Mouse (Mus musculus): ENCODE measurements at regions not wholly inside any gene's neighbourhood (a gene's known extent, or its start where the extent isn't known, plus 50 kb on each side); places are given as distances from the start of the nearest gene placed in this dataset.
"Not testable (repeated sequence)": the region's sequence is repeated elsewhere in the genome, so short reads cannot be mapped to it uniquely, and the experiment has no call there.

DNA sequence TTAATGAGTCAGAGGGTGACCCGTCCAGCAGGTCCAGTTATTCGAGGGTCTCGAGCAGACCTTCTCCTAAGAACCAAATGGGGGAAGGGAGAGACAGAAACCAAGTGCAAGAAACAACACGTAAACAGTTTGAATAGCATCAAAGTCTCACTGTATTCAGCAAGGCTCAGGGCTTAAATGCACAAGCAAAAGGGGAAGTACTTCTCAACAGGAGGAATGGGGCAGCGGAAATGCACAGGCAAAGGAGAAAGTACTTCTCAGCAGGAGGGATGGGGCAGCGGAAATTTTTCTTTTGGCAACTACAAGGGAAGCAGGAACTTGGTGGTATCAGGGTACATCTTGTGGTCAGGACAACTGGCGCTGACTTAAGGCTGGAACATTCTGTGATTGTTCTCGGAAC lies 330.6 kb downstream of the 9430069I07Rik start:
- DNase-seq (ENCODE audit: low spot score in 2 of 2): not testable (repeated sequence)

DNA sequence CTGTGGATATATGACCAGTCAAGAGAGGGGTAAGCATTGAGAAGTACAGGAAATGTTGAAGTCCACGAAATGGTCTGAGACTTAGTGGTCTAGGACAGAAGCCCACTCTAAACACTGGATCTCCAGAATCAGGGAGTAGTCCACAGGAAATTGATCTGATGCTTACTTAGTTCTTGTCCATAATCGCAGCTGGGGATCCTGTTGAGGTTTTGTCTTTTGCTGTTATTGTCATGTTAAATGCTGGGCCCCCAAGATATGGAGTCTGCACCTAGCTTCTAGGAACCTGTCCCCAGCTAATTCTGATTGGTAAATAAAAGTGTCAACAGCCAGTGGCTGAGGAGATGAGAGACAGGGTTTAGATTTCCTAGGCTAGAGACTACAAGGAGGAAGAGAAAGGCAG lies 332.3 kb downstream of the 9430069I07Rik start:
- no peak for DNase-seq (ENCODE audit: low spot score in 2 of 2)

DNA sequence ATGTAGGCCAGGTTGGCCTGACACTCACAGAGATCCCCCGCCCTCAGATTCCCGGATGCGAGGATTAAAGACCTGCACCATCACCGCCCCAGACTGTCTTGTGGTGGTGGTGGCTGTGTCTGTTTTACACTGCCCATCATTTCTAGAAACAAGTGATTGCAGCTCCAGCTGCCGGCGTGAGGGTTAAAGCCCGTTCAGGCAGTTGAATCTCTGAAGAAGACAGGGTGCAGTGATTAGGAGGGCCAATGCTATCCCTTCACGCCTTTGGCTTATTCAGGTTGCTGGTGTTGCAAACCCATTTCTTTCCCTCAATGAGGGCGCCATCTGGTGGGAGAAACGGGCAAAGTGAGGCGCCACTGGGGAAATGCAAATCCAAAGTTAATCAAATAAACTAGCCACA lies 335.8 kb downstream of the 9430069I07Rik start:
- peak; percentile 72 to 75 for DNase-seq (ENCODE audit: low spot score in 2 of 2)

DNA sequence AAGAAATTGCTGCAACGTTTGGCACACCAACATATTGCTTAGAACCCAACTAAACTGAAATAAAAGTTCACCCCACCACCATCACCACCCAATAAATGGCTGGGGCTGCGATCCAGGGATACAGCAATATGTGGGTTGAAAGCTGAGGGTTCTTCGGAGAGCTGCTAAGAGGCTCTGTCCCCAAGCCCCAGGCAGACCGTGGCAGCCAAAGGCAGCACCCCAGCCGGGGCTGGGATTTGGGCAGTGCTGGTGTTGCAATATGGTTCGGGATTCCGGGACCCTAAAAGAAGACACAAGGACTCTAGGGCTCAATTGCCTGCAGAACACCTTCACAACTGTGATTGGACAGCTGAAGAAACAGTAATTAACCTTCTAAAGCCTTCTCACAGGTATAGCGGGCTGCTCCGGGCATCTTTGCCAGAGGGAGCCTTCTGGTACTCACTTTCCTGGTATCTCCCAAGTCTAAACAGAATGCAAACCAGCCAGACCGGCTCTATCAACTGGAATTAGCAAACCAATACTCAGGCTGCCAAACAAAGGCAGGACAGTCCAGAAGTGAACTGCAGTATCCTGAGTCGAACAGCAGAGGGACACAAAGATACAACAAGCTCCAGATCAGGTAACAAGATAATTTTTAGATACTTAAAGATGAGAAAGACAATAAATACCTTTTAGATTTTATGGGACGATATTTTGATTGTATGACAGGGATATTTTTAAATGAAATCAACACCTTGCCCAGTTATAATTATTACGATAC lies 341.1 kb downstream of the 9430069I07Rik start:
- DNase-seq (ENCODE audit: low spot score in 2 of 2): no peak

- no peak for DNase-seq (ENCODE audit: low spot score in 2 of 2)
These were observed 349.1 kb downstream of the 9430069I07Rik start for GRCm38 (mm10) chr15:34008591-34008990.

DNA sequence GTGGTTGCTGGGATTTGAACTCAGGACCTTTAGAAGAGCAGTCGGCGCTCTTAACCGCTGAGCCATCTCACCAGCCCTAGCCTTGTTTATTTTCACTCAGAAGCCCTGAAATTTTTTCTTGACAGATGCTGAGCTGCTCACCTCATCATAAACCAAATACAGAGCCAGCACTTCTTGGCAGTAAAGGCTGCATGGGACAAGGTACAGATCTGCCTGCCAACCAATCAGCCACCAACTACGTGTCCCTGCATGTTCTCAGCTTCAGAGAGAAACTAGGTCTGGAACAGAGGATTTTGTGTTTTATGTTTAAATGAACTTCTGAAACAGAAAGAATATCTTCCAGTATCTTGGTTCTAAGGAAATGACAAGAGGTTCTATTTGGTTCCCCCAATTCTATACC lies 365.3 kb downstream of the 9430069I07Rik start:
- no peak for DNase-seq (ENCODE audit: low spot score in 2 of 2)

- no peak for DNase-seq (ENCODE audit: low spot score in 2 of 2)
These were observed 382.6 kb downstream of the 9430069I07Rik start for GRCm38 (mm10) chr15:33975077-33975476.

DNA sequence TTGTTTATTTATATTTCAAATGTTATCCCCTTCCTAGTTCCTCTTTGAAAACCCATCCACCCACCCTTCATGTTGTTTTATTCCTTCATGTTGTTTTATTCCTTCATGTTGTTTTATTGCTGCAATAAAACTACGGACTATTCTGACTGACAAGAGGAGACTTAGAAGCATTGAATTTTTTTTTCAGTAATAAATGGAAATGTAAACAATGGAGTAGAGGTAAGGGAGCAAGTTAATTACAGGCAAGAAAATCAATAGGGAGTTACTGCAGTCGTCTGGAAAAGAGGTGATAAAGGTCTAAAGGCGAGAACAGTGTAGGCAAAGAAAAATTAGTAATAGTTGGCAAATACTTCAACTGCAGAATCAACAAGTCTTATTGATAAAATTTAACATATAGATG lies 384.2 kb downstream of the 9430069I07Rik start:
- no peak for DNase-seq (ENCODE audit: low spot score in 2 of 2)

- DNase-seq (ENCODE audit: low spot score in 2 of 2): no peak
These were observed 388.3 kb downstream of the 9430069I07Rik start for GRCm38 (mm10) chr15:33969409-33969808.

- DNase-seq (ENCODE audit: low spot score in 2 of 2): no peak
These were observed 422.5 kb downstream of the 9430069I07Rik start for GRCm38 (mm10) chr15:33935013-33935664.

GRCm38 (mm10) chr15:33926446-33926845 lies 431.2 kb downstream of the 9430069I07Rik start:
- no peak for DNase-seq (ENCODE audit: low spot score in 2 of 2)

DNA sequence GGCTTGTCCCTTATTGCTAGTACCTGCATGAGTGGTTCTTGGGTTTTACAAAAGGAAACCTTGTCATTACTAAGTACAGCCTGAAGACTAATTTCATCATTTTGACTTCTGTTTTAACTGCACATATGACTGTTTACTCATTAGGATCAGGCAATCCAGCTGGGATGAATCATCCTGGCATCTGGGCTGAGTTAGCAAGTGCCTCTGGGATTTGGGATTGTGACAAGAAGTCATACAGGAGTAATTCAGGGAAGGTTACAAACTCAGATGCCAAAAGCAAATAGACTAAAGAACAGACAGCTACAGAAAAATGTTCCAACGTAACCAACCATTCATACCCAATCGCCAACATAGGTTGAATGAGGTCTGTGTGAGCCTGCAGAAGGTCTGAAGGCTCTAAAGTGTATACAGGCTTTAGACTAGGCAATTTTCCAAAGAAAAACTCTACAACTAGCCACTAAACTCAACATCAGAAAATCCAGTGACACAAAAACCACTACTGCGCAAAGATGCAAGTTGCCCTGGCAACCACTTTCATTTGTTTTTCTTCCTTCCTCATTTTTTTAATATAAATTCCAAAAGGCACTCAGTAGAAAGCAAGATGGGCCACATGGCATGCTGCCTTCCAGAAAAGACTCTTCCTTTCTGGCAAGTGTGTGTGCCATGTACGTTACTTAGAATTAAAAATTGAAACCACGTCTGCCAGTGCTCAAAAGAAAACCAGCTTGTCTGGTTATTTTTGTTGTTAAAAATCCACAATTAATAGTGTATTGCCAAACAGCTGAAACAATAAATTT lies 433.4 kb downstream of the 9430069I07Rik start:
- DNase-seq (ENCODE audit: low spot score in 2 of 2): no peak

DNA sequence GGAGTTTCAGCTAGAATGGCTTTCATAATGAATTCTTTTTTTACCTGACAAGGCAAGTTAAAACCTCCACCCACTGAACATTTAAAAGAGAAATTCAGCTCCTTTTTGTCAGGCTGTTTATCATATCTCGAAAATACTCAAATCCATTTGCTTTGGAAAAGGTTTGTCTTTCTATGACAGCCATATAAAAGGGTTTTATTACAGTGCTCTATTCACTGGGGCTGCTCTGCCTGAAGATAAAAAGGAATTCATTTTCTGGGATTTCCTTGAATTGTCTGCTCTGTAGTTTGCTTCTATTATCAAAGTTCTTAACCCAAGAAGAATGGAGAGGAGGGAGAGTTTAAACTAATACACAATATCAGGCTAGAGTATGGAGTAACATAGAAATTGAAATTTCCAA lies 442.8 kb downstream of the 9430069I07Rik start:
- no peak for DNase-seq (ENCODE audit: low spot score in 2 of 2)

DNA sequence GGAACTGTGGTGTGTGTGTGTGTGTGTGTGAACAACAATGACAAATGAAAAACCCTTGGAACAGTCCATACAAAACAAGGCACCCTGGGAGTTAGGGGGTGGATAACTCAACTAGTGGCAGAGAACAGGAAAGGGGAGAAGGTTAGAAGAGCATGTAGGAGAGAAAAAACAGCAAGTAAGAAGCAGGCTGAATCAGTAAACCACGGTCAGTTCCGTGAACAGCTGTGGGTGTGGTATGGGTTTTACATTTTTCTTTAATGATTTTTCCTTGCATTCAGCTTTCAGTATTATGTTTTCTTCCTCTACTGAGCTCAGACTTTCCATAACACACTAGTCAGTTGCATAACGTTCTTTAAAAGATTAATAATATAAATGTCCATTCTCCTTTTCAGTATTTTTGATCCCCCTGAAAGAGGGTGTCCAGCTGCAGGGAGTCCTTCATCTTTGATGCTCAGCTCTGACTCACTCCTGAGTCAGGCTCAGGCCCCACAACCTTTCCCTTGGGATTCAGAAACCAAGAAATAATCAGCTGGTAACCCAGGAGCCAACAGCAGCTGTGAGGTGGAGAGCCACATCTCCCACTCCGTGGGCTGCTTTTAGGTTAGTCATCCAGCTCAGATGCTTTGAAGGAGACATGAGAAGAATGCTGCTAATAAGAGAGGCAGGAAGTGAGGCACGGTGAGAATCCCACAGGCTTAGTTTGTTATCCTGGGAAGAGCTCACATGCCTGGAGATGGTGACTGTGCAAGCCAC lies 450.8 kb downstream of the 9430069I07Rik start:
- DNase-seq (ENCODE audit: low spot score in 2 of 2): no peak

GRCm38 (mm10) chr15:33896076-33896475 lies 461.6 kb downstream of the 9430069I07Rik start:
- DNase-seq (ENCODE audit: low spot score in 2 of 2): no peak

DNA sequence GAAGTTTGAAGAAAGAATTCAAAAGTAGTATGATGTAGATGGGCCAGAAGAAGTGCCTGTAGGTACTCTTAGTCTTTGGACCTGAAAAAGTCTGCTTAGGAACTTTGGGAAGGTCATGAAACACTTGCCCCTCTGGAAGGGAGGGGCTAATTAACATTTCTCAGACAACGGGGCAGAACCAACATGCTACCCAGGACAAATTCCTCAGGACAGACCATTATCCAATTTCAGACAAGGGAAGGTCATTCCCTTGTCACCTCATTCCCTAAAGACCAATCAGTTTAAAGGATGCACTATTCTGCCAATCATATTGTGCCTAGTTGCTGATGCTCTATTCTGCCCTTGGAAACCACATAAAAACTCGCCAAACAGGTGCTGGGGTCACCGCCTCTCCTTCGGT lies 467.1 kb downstream of the 9430069I07Rik start:
- no peak for DNase-seq (ENCODE audit: low spot score in 2 of 2)

- DNase-seq (ENCODE audit: low spot score in 2 of 2): no peak
These were observed 468.8 kb downstream of the 9430069I07Rik start for GRCm38 (mm10) chr15:33888865-33889368.

DNA sequence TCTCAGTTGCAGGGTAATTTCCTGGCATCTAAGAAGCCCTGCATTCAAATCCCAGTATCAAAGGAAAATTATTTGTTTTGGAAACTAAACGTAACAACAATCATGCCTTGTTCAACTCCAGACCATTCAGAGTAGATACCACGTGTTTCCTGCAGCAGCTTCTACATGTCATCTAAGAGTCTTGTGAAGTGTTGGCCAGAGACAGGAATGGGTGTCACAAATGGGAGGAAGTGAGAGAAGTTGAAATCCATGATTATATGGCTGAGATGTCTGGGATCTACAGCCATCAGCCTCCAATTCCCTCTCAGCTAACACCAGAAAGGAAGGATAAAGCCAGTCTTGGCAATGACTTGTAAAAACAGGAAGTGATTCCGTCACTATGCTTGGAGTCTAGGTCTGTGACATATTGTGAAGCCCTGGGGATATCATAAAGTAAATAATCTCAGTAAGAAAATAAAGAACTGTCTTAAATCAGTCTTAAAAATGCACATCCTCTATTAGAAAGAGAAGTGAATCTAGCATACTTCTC lies 495.4 kb downstream of the 9430069I07Rik start:
- DNase-seq (ENCODE audit: low spot score in 2 of 2): no peak

DNA sequence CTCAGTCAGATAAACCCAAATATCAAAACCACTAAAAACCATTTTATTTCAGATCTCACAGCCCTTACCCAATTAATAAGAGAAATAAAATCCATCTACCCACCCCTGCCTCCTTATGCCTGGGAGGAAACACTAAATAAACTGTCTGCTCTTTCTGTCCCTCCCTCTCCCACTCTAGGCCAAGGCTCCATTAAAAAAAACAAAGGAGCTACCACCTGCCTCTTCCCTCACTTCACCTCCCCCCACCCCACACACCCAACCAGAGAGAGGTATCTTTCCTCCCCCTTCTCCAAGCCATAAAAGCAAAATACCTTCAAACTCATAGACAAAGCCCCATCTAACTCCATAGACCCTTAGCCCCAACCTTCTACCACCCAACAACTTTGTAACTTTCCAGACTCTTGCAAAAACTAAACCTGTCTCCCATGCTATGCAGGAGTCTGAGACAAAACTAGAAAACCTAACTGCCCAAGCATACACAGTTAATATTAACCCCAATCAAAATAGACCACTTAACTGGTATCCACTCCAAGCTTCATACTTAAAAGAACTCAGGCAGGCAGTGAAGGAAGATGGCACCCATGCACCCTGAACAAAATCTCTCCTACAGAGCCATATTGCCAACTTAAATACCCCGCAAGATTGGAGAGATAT lies 532.1 kb downstream of the 9430069I07Rik start:
- no peak for DNase-seq (ENCODE audit: low spot score in 2 of 2)

DNA sequence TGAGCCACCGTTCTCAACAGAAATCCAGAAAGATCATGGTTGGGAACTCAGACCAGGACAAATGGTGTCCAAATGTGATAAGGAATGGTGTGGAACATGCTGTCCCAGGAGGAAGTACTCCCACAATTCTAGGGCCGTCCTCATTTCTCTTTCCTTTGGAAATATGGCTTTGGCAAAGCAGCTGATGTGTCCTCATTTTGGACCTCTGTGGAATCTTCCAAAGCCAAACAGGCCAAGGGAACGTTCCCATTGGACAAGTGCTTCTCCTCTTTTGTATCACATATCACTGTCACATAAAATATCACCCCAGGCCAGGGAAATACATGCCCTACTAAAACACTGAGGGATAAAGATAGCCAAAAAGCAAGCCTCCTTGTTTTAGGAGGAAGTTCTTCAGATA lies 532.8 kb downstream of the 9430069I07Rik start:
- no peak for DNase-seq (ENCODE audit: low spot score in 2 of 2)
